ENCODE assay signal across 8 mouse cellular contexts in genomic region chr2:3715424-3715823, GRCm38 (mm10).
A peak's percentile ranks its signal among the peaks of the same experiment; 100 is the strongest.
DNase-seq lines count a peak whose midpoint lies in the region; ATAC-seq and TF ChIP-seq lines count a peak whose summit lies in the region.

No protein-coding gene starts in this region.

- TF ChIP-seq CTCF in left cerebral cortex, adult 2 months (IDR thresholded peaks at IDR 0.05) = no peak; the same call in 1 of the 2 replicates

- no peaks in the 10 kb centered on the region for H3K27me3 ChIP-seq in heart, embryonic 15.5 days
- peaks cover 4% of the 10 kb centered on the region; the same call in 1 of the 2 replicates for H3K27me3 ChIP-seq in hindbrain, embryonic 13.5 days
- no peaks in the 10 kb centered on the region for H3K27me3 ChIP-seq in midbrain, embryonic 13.5 days

- no peaks in the 10 kb centered on the region for H3K9me3 ChIP-seq in heart, embryonic 15.5 days (replicated peaks)
- no peaks in the 10 kb centered on the region for H3K9me3 ChIP-seq in hindbrain, embryonic 13.5 days
- no peaks in the 10 kb centered on the region for H3K9me3 ChIP-seq in midbrain, embryonic 13.5 days

- ATAC-seq in heart, embryonic 15.5 days (replicated peaks; ENCODE audit: insufficient number of reproducible peaks, insufficient read depth, low FRiP score, low read depth) = no peak
- no peak for ATAC-seq in hindbrain, embryonic 13.5 days (ENCODE audit: low FRiP score)
- no peak for ATAC-seq in midbrain, embryonic 13.5 days

- H3K36me3 ChIP-seq in heart, embryonic 15.5 days = no peaks in the 10 kb centered on the region
- H3K36me3 ChIP-seq in hindbrain, embryonic 13.5 days = no peaks in the 10 kb centered on the region
- H3K36me3 ChIP-seq in midbrain, embryonic 13.5 days = no peaks in the 10 kb centered on the region

- intact Hi-C loops in left cerebral cortex, adult 2 months (cut with DNase I) = no loop called here

- 0 out of 2 replicates have a peak overlapping the region, but pooled peaks have one; percentile 19 for H3K9ac ChIP-seq in heart, embryonic 15.5 days
- H3K9ac ChIP-seq in hindbrain, embryonic 13.5 days = 0 out of 2 replicates have a peak overlapping the region, but pooled peaks have one; percentile 21
- no peak overlapping the region for H3K9ac ChIP-seq in midbrain, embryonic 13.5 days (replicated peaks)

- WGBS in heart, embryonic 15.5 days = 39% methylated on average over 3 of the region's 3 CpGs
- 78% methylated on average over 3 of the region's 3 CpGs for WGBS in hindbrain, embryonic 13.5 days
- 68% methylated on average over 3 of the region's 3 CpGs for WGBS in midbrain, embryonic 13.5 days

- no peak for DNase-seq in heart, postnatal 4 days
- DNase-seq in NIH3T3 (ENCODE audit: low read depth) = peak; percentile 27
- no peak for DNase-seq in left cerebral cortex, adult 2 months (ENCODE audit: extremely low spot score in 1 of 2, low spot score in 2 of 2)
- no peak for DNase-seq in embryo, embryonic 10.5 days (ENCODE audit: low spot score)
- DNase-seq in cerebellum, adult 8-10 months = no peak

- peaks cover 47% of the 10 kb centered on the region for H3K4me1 ChIP-seq in heart, embryonic 15.5 days (replicated peaks)
- peaks cover 35% of the 10 kb centered on the region for H3K4me1 ChIP-seq in hindbrain, embryonic 13.5 days (replicated peaks)
- H3K4me1 ChIP-seq in midbrain, embryonic 13.5 days (replicated peaks) = peaks cover 40% of the 10 kb centered on the region

- 0 out of 2 replicates have a peak overlapping the region, but pooled peaks have one; percentile 9 for H3K27ac ChIP-seq in heart, embryonic 15.5 days
- H3K27ac ChIP-seq in hindbrain, embryonic 13.5 days = no peak overlapping the region
- no peak overlapping the region for H3K27ac ChIP-seq in midbrain, embryonic 13.5 days
- H3K27ac ChIP-seq in left cerebral cortex, adult 2 months = no peak overlapping the region

- H3K4me2 ChIP-seq in heart, embryonic 15.5 days = peak overlapping the region; percentile 93
- H3K4me2 ChIP-seq in hindbrain, embryonic 13.5 days = peak overlapping the region; percentile 81
- peak overlapping the region; percentile 30 for H3K4me2 ChIP-seq in midbrain, embryonic 13.5 days (replicated peaks)

- H3K4me3 ChIP-seq in heart, embryonic 15.5 days = peak overlapping the region; percentile 21
- peak overlapping the region; percentile 8 for H3K4me3 ChIP-seq in hindbrain, embryonic 13.5 days
- H3K4me3 ChIP-seq in midbrain, embryonic 13.5 days (replicated peaks) = no peak overlapping the region; the same call in 1 of the 2 replicates
- no peak overlapping the region for H3K4me3 ChIP-seq in left cerebral cortex, adult 2 months

Comparison
In these comparisons a context has a peak if more than half of its experiments do, and no peak if none do; other contexts are left out.
1. H3K4me2 ChIP-seq: peak in every context shown above with its lines; median percentile 93 in heart, embryonic 15.5 days; 81 in hindbrain, embryonic 13.5 days; 30 in midbrain, embryonic 13.5 days.
2. H3K4me3 ChIP-seq: peak in heart, embryonic 15.5 days (single experiment) and hindbrain, embryonic 13.5 days (single experiment); none in midbrain, embryonic 13.5 days (single experiment) and left cerebral cortex, adult 2 months (single experiment).